Mouse (Mus musculus): ENCODE measurements around the gene Hist1h2bk. TPM values are rescaled to one million over a fixed set of nuclear protein-coding genes. Genes with fewer than 3 reads are reported as not detected.

Hist1h2bk gene
- total and polyA plus RNA-seq, 2 experiments from 2014 or later: 0.40 to 262 TPM

- H3K36me3 ChIP-seq (ENCODE audit: insufficient read depth): no peaks in the 10 kb centered on the region
- no peak for DNase-seq
- no peak overlapping the region for H3K27ac ChIP-seq (ENCODE audit: low read depth, low read length)
- H3K9me3 ChIP-seq (ENCODE audit: low read length): no peaks in the 10 kb centered on the region
- H3K4me1 ChIP-seq (ENCODE audit: insufficient read depth): peaks cover 11% of the 10 kb centered on the region
- no peaks in the 10 kb centered on the region for H3K27me3 ChIP-seq (ENCODE audit: insufficient read depth, low read length)
- no peak overlapping the region for H3K4me2 ChIP-seq (ENCODE audit: low read depth)
- no peak overlapping the region for H3K9ac ChIP-seq
- H3K4me3 ChIP-seq (ENCODE audit: low read depth, low read length): no peak overlapping the region
- 78% methylated on average over 6 of the region's 6 CpGs for WGBS
- ATAC-seq: no peak
- TF ChIP-seq CTCF (IDR thresholded peaks at IDR 0.05; ENCODE audit: low read depth): no peak
Observed at GRCm38 (mm10) chr13:22044432-22045155, 8.9 kb downstream of the Hist1h2bk start.

GRCm38 (mm10) chr13:22045311-22045710, 9.6 kb downstream of the Hist1h2bk start:
- ATAC-seq (no peak), DNase-seq (no peak)
- no peak overlapping the region for H3K4me3 ChIP-seq (ENCODE audit: low read depth, low read length)
- no peak overlapping the region for H3K27ac ChIP-seq (ENCODE audit: low read depth, low read length)
- no peak overlapping the region for H3K9ac ChIP-seq
- no peak for TF ChIP-seq CTCF (IDR thresholded peaks at IDR 0.05; ENCODE audit: low read depth)
- no peaks in the 10 kb centered on the region for H3K9me3 ChIP-seq (ENCODE audit: low read length)
- H3K4me2 ChIP-seq (ENCODE audit: low read depth): no peak overlapping the region
- H3K4me1 ChIP-seq (ENCODE audit: insufficient read depth): peaks cover 5% of the 10 kb centered on the region
- no peaks in the 10 kb centered on the region for H3K27me3 ChIP-seq (ENCODE audit: insufficient read depth, low read length)
- WGBS: 75% methylated on average over 2 of the region's 2 CpGs
- no peaks in the 10 kb centered on the region for H3K36me3 ChIP-seq (ENCODE audit: insufficient read depth)

GRCm38 (mm10) chr13:22049041-22049440, 13.4 kb downstream of the Hist1h2bk start:
- no peaks in the 10 kb centered on the region for H3K4me1 ChIP-seq (ENCODE audit: insufficient read depth)
- no peak for DNase-seq
- no peak for ATAC-seq
- H3K4me2 ChIP-seq (ENCODE audit: low read depth): no peak overlapping the region
- no peaks in the 10 kb centered on the region for H3K27me3 ChIP-seq (ENCODE audit: insufficient read depth, low read length)
- no peak overlapping the region for H3K27ac ChIP-seq (ENCODE audit: low read depth, low read length)
- no peaks in the 10 kb centered on the region for H3K9me3 ChIP-seq (ENCODE audit: low read length)
- H3K9ac ChIP-seq: no peak overlapping the region
- 84% methylated on average over 2 of the region's 2 CpGs for WGBS
- no peak for TF ChIP-seq CTCF (IDR thresholded peaks at IDR 0.05; ENCODE audit: low read depth)
- no peak overlapping the region for H3K4me3 ChIP-seq (ENCODE audit: low read depth, low read length)
- no peaks in the 10 kb centered on the region for H3K36me3 ChIP-seq (ENCODE audit: insufficient read depth)

GRCm38 (mm10) chr13:22049737-22050440, 14.2 kb downstream of the Hist1h2bk start:
- TF ChIP-seq CTCF (IDR thresholded peaks at IDR 0.05; ENCODE audit: low read depth): no peak
- H3K27ac ChIP-seq (ENCODE audit: low read depth, low read length): peak overlapping the region; percentile 89
- H3K36me3 ChIP-seq (ENCODE audit: insufficient read depth): no peaks in the 10 kb centered on the region
- 2% methylated on average over 14 of the region's 14 CpGs for WGBS
- H3K4me2 ChIP-seq (ENCODE audit: low read depth): peak overlapping the region; percentile 54
- H3K9me3 ChIP-seq (ENCODE audit: low read length): no peaks in the 10 kb centered on the region
- H3K4me1 ChIP-seq (ENCODE audit: insufficient read depth): no peaks in the 10 kb centered on the region
- no peaks in the 10 kb centered on the region for H3K27me3 ChIP-seq (ENCODE audit: insufficient read depth, low read length)
- H3K4me3 ChIP-seq (ENCODE audit: low read depth, low read length): peak overlapping the region; percentile 58
- peak; percentile 81 for DNase-seq
- peak overlapping the region; percentile 72 for H3K9ac ChIP-seq
- peak; percentile 61 for ATAC-seq

GRCm38 (mm10) chr13:22050591-22051522, 15.2 kb downstream of the Hist1h2bk start:
- peak; percentile 84 for TF ChIP-seq CTCF (IDR thresholded peaks at IDR 0.05; ENCODE audit: low read depth)
- no peaks in the 10 kb centered on the region for H3K9me3 ChIP-seq (ENCODE audit: low read length)
- peak overlapping the region; percentile 89 for H3K27ac ChIP-seq (ENCODE audit: low read depth, low read length)
- peak overlapping the region; percentile 58 for H3K4me3 ChIP-seq (ENCODE audit: low read depth, low read length)
- under 1% methylated on average over 52 of the region's 52 CpGs for WGBS
- DNase-seq (peak; percentile 92), ATAC-seq (peak; percentile 93)
- H3K4me1 ChIP-seq (ENCODE audit: insufficient read depth): no peaks in the 10 kb centered on the region
- H3K4me2 ChIP-seq (ENCODE audit: low read depth): peak overlapping the region; percentile 54
- no peaks in the 10 kb centered on the region for H3K27me3 ChIP-seq (ENCODE audit: insufficient read depth, low read length)
- no peaks in the 10 kb centered on the region for H3K36me3 ChIP-seq (ENCODE audit: insufficient read depth)
- H3K9ac ChIP-seq: peak overlapping the region; percentile 72

GRCm38 (mm10) chr13:22051523-22051859, 15.8 kb downstream of the Hist1h2bk start:
- no peak for TF ChIP-seq CTCF (IDR thresholded peaks at IDR 0.05; ENCODE audit: low read depth)
- DNase-seq (no peak), ATAC-seq (peak; percentile 28)
- H3K9me3 ChIP-seq (ENCODE audit: low read length): no peaks in the 10 kb centered on the region
- no peaks in the 10 kb centered on the region for H3K36me3 ChIP-seq (ENCODE audit: insufficient read depth)
- H3K4me2 ChIP-seq (ENCODE audit: low read depth): peak overlapping the region; percentile 54
- H3K4me1 ChIP-seq (ENCODE audit: insufficient read depth): no peaks in the 10 kb centered on the region
- H3K27me3 ChIP-seq (ENCODE audit: insufficient read depth, low read length): no peaks in the 10 kb centered on the region
- peak overlapping the region; percentile 89 for H3K27ac ChIP-seq (ENCODE audit: low read depth, low read length)
- H3K4me3 ChIP-seq (ENCODE audit: low read depth, low read length): peak overlapping the region; percentile 58
- 11% methylated on average over 5 of the region's 5 CpGs for WGBS
- H3K9ac ChIP-seq: peak overlapping the region; percentile 72
